Mouse (Mus musculus) C2C12 (cell line): ENCODE data around the gene Ece2.

Experiments used
- CTCF ChIP-seq: IDR thresholded peaks from one replicate; pipeline ENCODE4 v1.5.1; 2011; ENCODE audit not compliant: control insufficient read depth, insufficient read depth, insufficient read length
- MYOD1 ChIP-seq: IDR thresholded peaks from one replicate; pipeline ENCODE4 v1.6.1; 2011; ENCODE audit warnings: low read depth; ENCODE audit not compliant: control insufficient read depth, insufficient read length
- MYOG ChIP-seq: IDR thresholded peaks from one replicate; pipeline ENCODE4 v1.6.1; 2011; ENCODE audit not compliant: control insufficient read depth, insufficient read length; ENCODE audit errors: extremely low read depth
- USF1 ChIP-seq: IDR thresholded peaks from one replicate; pipeline ENCODE4 v1.6.1; 2011; ENCODE audit warnings: low read depth, mild to moderate bottlenecking, control low read depth, moderate library complexity

- no peak for TF ChIP-seq CTCF
- TF ChIP-seq USF1, result no peak
- no peak for TF ChIP-seq MYOD1
- TF ChIP-seq MYOG, result no peak
These were observed 40.2 kb upstream of the Ece2 start, which contains the start of gene Vwa5b2 for GRCm38 (mm10) chr16:20589366-20589938.
